Mouse (Mus musculus): Measurements from ENCODE around the gene Slc9a2. TPM values are rescaled to one million over a fixed set of nuclear protein-coding genes. Genes with fewer than 3 reads are reported as not detected.

Gene Slc9a2
- 0.15 TPM in 1 of 2 replicates, not detected in the other for polyA plus RNA-seq (2012; ENCODE audit: insufficient read depth, insufficient read length, missing spikeins)

DNA sequence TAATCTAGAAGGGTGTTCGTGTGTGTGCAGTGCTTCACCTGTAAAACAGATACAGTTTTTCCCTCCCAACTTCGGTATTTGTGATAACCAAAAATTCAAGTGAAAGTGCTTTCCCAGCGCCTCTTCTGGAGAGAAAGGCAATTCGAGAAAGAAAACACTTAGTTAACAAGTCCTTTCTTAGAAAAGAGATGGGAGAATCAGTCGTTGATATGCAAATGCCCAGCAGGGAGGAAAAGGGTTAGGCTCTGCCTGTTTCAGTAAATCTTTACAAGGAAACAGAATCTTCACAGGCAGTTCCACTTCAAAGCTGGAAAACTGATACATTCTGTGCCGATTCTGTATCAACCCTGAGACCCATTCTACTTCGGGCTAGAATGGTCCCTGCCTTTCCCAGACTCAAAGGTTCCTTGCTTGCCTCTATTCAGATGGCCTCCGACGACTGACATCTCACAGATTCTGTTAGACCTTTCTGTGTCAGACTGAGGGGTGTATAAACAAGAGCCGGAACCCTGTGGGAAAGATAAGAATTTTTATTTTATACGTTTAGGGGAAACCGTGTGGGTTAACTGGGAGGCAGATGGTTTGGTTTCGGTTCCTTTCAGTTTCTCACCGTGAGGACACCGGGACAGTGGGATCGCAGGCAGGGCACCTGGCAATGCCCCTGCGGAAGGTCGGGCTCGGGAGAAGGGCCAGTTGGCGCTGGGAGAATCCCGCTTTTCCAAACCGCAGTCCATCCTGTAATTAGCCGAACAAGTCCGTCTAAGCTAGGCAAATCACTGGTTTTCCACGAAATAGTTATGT is at the start of gene Slc9a2:
Gene Slc9a2 (plus strand): TSS at position 508 of the 801 bp plus-strand sequence.
- H3K4me3 ChIP-seq (ENCODE audit: insufficient read depth, low read length) = peak within 1 kb of the TSS; percentile 58
- no peak within 1 kb of the TSS for H3K27ac ChIP-seq (ENCODE audit: insufficient read depth, low read depth, low read length)
- TF ChIP-seq POLR2A (IDR thresholded peaks at IDR 0.05; ENCODE audit: borderline replicate concordance, low read depth, low read length) = no peak
- TF ChIP-seq CTCF (IDR thresholded peaks at IDR 0.05; ENCODE audit: low read depth, low read length) = no peak
- H3K4me1 ChIP-seq (ENCODE audit: control insufficient read depth, insufficient read depth, low read length) = 0 out of 2 replicates have a peak, but pooled peaks cover 2% of the 10 kb centered on the region

DNA sequence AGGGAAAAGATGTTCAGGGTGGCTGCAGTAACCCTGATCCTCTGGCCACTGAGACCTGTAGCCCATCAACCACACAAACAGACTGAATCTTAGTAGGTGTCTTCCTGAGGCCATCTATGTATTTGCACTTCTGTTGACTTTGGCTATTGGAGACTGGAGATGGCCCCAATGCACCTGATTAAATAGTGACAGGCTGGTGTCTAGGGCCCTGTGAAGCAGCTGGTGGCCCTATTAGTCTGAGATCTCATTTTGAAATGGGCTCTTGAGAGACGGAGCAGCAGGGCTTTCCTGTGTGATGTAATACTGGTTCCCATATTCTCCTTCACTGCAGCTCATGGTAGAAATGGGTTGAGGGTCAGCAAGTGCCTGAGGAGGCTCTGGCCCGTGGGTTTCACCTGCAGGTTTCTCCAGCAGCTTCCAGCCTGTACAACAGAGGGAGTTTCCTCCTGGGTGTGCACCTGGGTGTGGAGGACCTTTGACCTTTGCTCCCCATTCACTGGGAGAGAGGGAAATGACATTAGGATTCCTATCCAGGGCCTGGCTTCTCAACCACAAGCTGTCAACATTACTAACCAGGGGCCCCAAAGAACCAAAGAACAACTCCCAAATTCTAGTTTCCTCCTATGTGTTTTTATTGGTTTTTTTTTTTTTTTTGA is 47.8 kb upstream of the Slc9a2 start:
- Histone ChIP-seq H3K4me1 (ENCODE audit: control insufficient read depth, insufficient read depth, low read length) (no peaks in the 10 kb centered on the region), H3K4me3 (ENCODE audit: insufficient read depth, low read length) (no peak overlapping the region), H3K27ac (ENCODE audit: insufficient read depth, low read depth, low read length) (no peak overlapping the region)
- TF ChIP-seq POLR2A (IDR thresholded peaks at IDR 0.05; ENCODE audit: borderline replicate concordance, low read depth, low read length) (no peak), CTCF (IDR thresholded peaks at IDR 0.05; ENCODE audit: low read depth, low read length) (no peak)

GRCm38 (mm10) chr1:40634608-40635007 is 45.8 kb upstream of the Slc9a2 start:
- no peaks in the 10 kb centered on the region for H3K4me1 ChIP-seq (ENCODE audit: control insufficient read depth, insufficient read depth, low read length)

DNA sequence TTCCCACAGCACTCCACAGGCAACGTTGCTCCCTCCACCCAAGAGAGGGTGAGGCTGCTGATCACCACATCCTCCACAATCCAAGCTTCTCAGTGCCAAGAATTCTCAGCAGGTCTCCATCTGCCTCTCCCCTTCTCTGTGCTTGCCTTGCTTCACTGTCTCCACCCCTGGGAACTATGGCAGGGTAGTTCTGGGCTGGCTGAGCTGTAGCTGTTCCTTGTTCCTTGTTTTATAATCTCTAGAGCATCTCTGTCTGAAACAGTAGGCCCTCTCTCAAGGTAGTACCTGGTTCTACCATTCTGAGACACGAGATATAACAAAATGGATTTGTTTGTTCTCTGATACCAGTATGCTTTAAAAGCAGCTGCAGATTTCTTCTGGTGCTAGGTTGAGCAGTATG is 32.1 kb upstream of the Slc9a2 start:
- no peak overlapping the region for H3K27ac ChIP-seq (ENCODE audit: insufficient read depth, low read depth, low read length)
- no peak overlapping the region for H3K4me3 ChIP-seq (ENCODE audit: insufficient read depth, low read length)
- TF ChIP-seq CTCF (IDR thresholded peaks at IDR 0.05; ENCODE audit: low read depth, low read length) (no peak), POLR2A (IDR thresholded peaks at IDR 0.05; ENCODE audit: borderline replicate concordance, low read depth, low read length) (no peak)
- H3K4me1 ChIP-seq (ENCODE audit: control insufficient read depth, insufficient read depth, low read length) = no peaks in the 10 kb centered on the region

More at GRCm38 (mm10) chr1:40634608-40635007, 45.8 kb upstream of the Slc9a2 start:
- TF ChIP-seq POLR2A (IDR thresholded peaks at IDR 0.05; ENCODE audit: borderline replicate concordance, low read depth, low read length) = no peak
- TF ChIP-seq CTCF (IDR thresholded peaks at IDR 0.05; ENCODE audit: low read depth, low read length) = no peak
- Histone ChIP-seq H3K4me3 (ENCODE audit: insufficient read depth, low read length) (no peak overlapping the region), H3K27ac (ENCODE audit: insufficient read depth, low read depth, low read length) (no peak overlapping the region)

- Histone ChIP-seq H3K4me3 (ENCODE audit: insufficient read depth, low read length) (no peak overlapping the region), H3K27ac (ENCODE audit: insufficient read depth, low read depth, low read length) (no peak overlapping the region), H3K4me1 (ENCODE audit: control insufficient read depth, insufficient read depth, low read length) (no peaks in the 10 kb centered on the region)
- no peak for TF ChIP-seq POLR2A (IDR thresholded peaks at IDR 0.05; ENCODE audit: borderline replicate concordance, low read depth, low read length)
- TF ChIP-seq CTCF (IDR thresholded peaks at IDR 0.05; ENCODE audit: low read depth, low read length) = no peak
Observed at GRCm38 (mm10) chr1:40650803-40651497, 29.4 kb upstream of the Slc9a2 start.

DNA sequence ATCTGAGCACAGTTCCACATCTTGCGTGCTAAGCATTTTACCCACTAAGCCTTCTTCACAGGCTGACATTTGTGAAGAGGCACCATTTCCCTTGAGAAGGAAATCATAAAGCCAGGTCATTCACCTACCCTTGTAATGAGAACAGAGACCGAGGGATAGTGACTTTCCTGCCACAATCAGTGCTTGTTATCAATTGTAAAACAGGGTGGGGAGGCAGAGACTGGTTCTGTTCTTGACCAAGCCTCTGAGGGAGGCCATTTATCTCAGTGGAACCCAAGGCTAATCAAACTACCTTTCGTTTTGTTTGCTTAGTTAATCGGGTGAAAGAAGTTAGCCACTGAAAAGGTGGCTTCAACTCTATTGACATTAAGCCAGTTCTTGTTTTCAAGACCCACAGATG is 23.3 kb upstream of the Slc9a2 start:
- no peak for TF ChIP-seq CTCF (IDR thresholded peaks at IDR 0.05; ENCODE audit: low read depth, low read length)
- no peak overlapping the region for H3K4me3 ChIP-seq (ENCODE audit: insufficient read depth, low read length)
- no peak overlapping the region for H3K27ac ChIP-seq (ENCODE audit: insufficient read depth, low read depth, low read length)
- no peaks in the 10 kb centered on the region for H3K4me1 ChIP-seq (ENCODE audit: control insufficient read depth, insufficient read depth, low read length)

GRCm38 (mm10) chr1:40657978-40658496 is 22.3 kb upstream of the Slc9a2 start:
- Histone ChIP-seq H3K4me1 (ENCODE audit: control insufficient read depth, insufficient read depth, low read length) (no peaks in the 10 kb centered on the region), H3K27ac (ENCODE audit: insufficient read depth, low read depth, low read length) (no peak overlapping the region), H3K4me3 (ENCODE audit: insufficient read depth, low read length) (no peak overlapping the region)
- TF ChIP-seq CTCF (IDR thresholded peaks at IDR 0.05; ENCODE audit: low read depth, low read length) (0 out of 2 replicates have a peak, but pooled peaks have one; percentile 15), POLR2A (IDR thresholded peaks at IDR 0.05; ENCODE audit: borderline replicate concordance, low read depth, low read length) (no peak)

DNA sequence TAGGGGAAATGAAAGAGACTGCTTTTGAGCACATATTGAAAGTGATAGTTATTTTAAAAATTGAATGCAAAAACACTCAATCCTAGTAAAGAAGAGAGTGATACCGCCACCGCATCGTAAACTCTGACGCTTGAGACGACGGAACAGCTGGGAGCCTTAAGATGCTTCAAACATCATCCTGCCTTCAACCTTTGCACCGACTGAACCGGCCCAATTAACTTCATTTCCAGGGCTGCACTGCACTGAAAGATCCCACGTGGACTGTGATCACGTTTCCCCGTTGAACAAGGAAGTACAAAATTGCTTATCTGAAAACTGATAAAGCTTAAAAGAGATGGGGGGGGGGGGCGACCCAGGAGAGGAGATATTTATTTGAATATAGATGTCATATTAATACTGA is 21.4 kb upstream of the Slc9a2 start:
- Histone ChIP-seq H3K4me1 (ENCODE audit: control insufficient read depth, insufficient read depth, low read length) (no peaks in the 10 kb centered on the region), H3K27ac (ENCODE audit: insufficient read depth, low read depth, low read length) (no peak overlapping the region), H3K4me3 (ENCODE audit: insufficient read depth, low read length) (no peak overlapping the region)
- TF ChIP-seq POLR2A (IDR thresholded peaks at IDR 0.05; ENCODE audit: borderline replicate concordance, low read depth, low read length) (no peak), CTCF (IDR thresholded peaks at IDR 0.05; ENCODE audit: low read depth, low read length) (no peak)

GRCm38 (mm10) chr1:40659496-40659895 is 20.9 kb upstream of the Slc9a2 start:
- Histone ChIP-seq H3K27ac (ENCODE audit: insufficient read depth, low read depth, low read length) (no peak overlapping the region), H3K4me1 (ENCODE audit: control insufficient read depth, insufficient read depth, low read length) (no peaks in the 10 kb centered on the region), H3K4me3 (ENCODE audit: insufficient read depth, low read length) (no peak overlapping the region)
- no peak for TF ChIP-seq CTCF (IDR thresholded peaks at IDR 0.05; ENCODE audit: low read depth, low read length)
- no peak for TF ChIP-seq POLR2A (IDR thresholded peaks at IDR 0.05; ENCODE audit: borderline replicate concordance, low read depth, low read length)

All from bone marrow macrophage, adult 2 months (primary cell).